Mouse (Mus musculus): ENCODE data around the gene Olfr959.

DNA sequence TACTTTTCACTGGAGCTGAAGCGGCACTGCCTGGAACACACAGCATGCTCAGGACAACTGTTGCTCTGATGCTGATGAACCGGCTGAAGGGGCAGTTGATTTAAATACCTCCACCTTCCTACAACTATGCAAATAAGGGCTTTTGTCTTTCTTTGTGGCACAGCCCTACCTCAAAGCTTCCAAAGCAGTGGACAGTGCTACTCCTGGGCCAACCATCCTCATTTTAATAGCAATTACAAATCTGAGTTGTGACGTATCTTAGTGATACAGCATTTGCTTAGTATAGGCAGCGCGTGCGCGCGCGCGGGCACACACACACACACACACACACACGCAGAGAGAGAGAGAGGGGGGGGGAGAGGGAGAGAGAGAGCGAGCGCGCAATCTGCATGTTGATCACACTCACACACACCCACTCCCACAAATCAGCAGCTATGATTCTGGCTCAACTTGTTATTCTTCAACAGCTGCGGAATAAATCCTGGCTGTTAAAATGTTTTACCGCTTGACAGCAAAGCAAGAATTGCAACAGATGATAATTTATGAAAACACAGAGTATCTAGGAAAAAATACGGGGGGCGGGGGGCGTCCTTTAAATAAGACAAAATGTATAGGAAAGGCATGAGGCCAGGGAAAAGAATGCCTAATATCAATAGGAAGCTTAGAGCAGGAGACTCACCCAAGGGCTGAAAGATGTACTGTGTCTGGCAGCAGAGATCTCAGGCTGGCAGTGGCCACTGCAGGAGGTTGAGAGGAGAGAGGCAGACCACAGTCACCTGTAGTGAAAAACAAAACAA is 27.4 kb upstream of the Olfr959 start:
- no peak for TF ChIP-seq GATA1 (IDR thresholded peaks at IDR 0.05; ENCODE audit: borderline replicate concordance, low read length)
- no peak for TF ChIP-seq FLI1 (IDR thresholded peaks at IDR 0.05; ENCODE audit: low read length)

Data from megakaryocyte, embryonic 14.5 days (primary cell).